Mouse (Mus musculus) cortical plate, adult 2 months (tissue): ENCODE results near the gene Trmt112.

Source experiments
- CTCF ChIP-seq: fragments of 200-500 bp; IDR thresholded peaks from 2 replicates; pipeline ENCODE4 v1.5.1; 2011; ENCODE audit warnings: mild to moderate bottlenecking, control low read depth, low read length; ENCODE audit not compliant: insufficient read depth; ENCODE audit errors: extremely low read depth
- POLR2A ChIP-seq: fragments of 200-500 bp; IDR thresholded peaks from 2 replicates; pipeline ENCODE4 v1.6.1; 2011; ENCODE audit warnings: mild to moderate bottlenecking, low read length, control low read depth; ENCODE audit not compliant: insufficient read depth; ENCODE audit errors: extremely low read depth

DNA sequence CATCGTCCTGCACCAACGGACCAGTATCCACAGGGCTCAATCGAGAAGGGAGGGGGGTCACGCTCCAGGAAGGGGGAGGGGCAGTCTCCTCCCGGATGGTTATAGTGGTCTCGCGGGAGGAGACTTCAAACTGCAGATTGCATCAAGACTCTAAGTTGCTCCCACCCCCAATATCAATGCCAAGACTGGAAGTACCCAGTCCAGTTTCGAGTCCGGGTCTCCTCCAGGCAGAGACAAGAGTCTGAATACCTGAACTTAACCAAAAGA is 15.7 kb downstream of the Trmt112 start, which contains the start of gene Catsperz:
- TF ChIP-seq CTCF, result no peak
- TF ChIP-seq POLR2A, result no peak
